Comparison of ENCODE assay signal across 9 mouse cellular contexts in the genomic region with DNA sequence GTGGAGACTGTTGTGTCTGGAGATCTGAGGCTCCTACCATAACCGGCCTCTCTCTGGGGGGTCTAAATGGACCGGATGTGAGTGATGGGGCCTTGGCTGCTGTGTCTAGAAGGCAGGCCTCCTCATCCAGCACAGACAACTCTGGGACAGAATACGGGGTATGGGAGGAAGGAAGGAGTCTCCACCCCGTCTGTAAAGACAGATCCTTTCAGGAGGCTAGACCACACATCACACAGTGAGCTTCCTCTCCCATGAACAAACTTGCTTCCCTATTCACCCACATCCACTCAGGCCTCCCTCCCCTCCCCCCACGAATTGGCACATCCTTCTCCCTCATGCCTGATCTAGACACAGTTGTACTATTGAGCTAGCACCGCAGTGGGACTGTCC. TPM values are rescaled to one million over a fixed set of nuclear protein-coding genes. Genes with fewer than 3 reads are reported as not detected.
DNase-seq lines count a peak whose midpoint lies in the region; ATAC-seq and TF ChIP-seq lines count a peak whose summit lies in the region.
"Had no signal": no experiment of that assay in that cellular context is flagged by ENCODE, and none has a peak within 500 bp of the region (broad histone marks: within the 10 kb centered on the region; RNA-seq: fewer than 3 reads in every experiment).

No protein-coding gene starts in this region.

- H3K4me1 ChIP-seq in heart, embryonic 16.5 days (ENCODE audit: control insufficient read depth, insufficient read depth, low read length): peaks cover 49% of the 10 kb centered on the region
- peaks cover 64% of the 10 kb centered on the region for H3K4me1 ChIP-seq in limb, embryonic 13.5 days
- H3K4me1 ChIP-seq in stomach, embryonic 14.5 days (ENCODE audit: control insufficient read depth, insufficient read depth, low read length): peaks cover 46% of the 10 kb centered on the region

- no peak overlapping the region; the same call in 1 of the 2 replicates for H3K9ac ChIP-seq in heart, embryonic 16.5 days (ENCODE audit: low read length)
- no peak overlapping the region for H3K9ac ChIP-seq in limb, embryonic 13.5 days
- H3K9ac ChIP-seq in stomach, embryonic 14.5 days (replicated peaks; ENCODE audit: low read depth, low read length): no peak overlapping the region

- ATAC-seq in heart, embryonic 16.5 days (replicated peaks; ENCODE audit: extremely low read depth, insufficient read depth, low FRiP score): no peak
- ATAC-seq in limb, embryonic 13.5 days (ENCODE audit: low FRiP score, low read depth): no peak
- no peak; the same call in 1 of the 2 replicates for ATAC-seq in stomach, embryonic 14.5 days (ENCODE audit: insufficient number of reproducible peaks, insufficient read depth, low FRiP score, low read depth)
- no peak for ATAC-seq in inflammation-experienced regulatory T-cells, adult 6 months

- no peaks in the 10 kb centered on the region for H3K9me3 ChIP-seq in heart, embryonic 16.5 days (replicated peaks; ENCODE audit: control insufficient read depth, low read length)
- H3K9me3 ChIP-seq in limb, embryonic 13.5 days: no peaks in the 10 kb centered on the region
- no peaks in the 10 kb centered on the region for H3K9me3 ChIP-seq in stomach, embryonic 14.5 days (ENCODE audit: control insufficient read depth, low read depth, low read length)

- peak overlapping the region; percentile 82 for H3K27ac ChIP-seq in gastrocnemius, adult 2 months
- H3K27ac ChIP-seq in heart, embryonic 16.5 days (ENCODE audit: low read length): 0 out of 2 replicates have a peak overlapping the region, but pooled peaks have one; percentile 13
- H3K27ac ChIP-seq in limb, embryonic 13.5 days: peak overlapping the region; percentile 55; the same call in 1 of the 2 replicates
- peak overlapping the region; percentile 40 for H3K27ac ChIP-seq in stomach, embryonic 14.5 days (ENCODE audit: low read length)

- intact Hi-C loops in gastrocnemius, adult 2 months (cut with DNase I): loop anchor here (5.0 kb wide), 1 partner anchor 58 kb away; no protein-coding TSS in a partner anchor
- intact Hi-C loops in gastrocnemius, postnatal 14 days (cut with DNase I; ENCODE audit: low total_unique reads): no loop called here

- peaks cover 2% of the 10 kb centered on the region; the same call in 1 of the 2 replicates for H3K27me3 ChIP-seq in heart, embryonic 16.5 days (ENCODE audit: control insufficient read depth, insufficient read depth, low read length)
- H3K27me3 ChIP-seq in limb, embryonic 13.5 days: no peaks in the 10 kb centered on the region
- H3K27me3 ChIP-seq in stomach, embryonic 14.5 days (ENCODE audit: control insufficient read depth, insufficient read depth, low read length): no peaks in the 10 kb centered on the region

- TF ChIP-seq CTCF in gastrocnemius, adult 2 months (IDR thresholded peaks at IDR 0.05): no peak

- peak overlapping the region; percentile 59 for H3K4me3 ChIP-seq in gastrocnemius, adult 2 months
- no peak overlapping the region for H3K4me3 ChIP-seq in heart, embryonic 16.5 days (ENCODE audit: low read length)
- H3K4me3 ChIP-seq in limb, embryonic 13.5 days: no peak overlapping the region
- no peak overlapping the region for H3K4me3 ChIP-seq in stomach, embryonic 14.5 days (ENCODE audit: low read depth, low read length)
- H3K4me3 ChIP-seq: erythroblast, embryonic 14.5 days had no signal

- no peak overlapping the region for H3K4me2 ChIP-seq in heart, embryonic 16.5 days (ENCODE audit: low read depth, low read length)
- H3K4me2 ChIP-seq in limb, embryonic 13.5 days (replicated peaks): no peak overlapping the region
- H3K4me2 ChIP-seq in stomach, embryonic 14.5 days (replicated peaks; ENCODE audit: low read depth, low read length): no peak overlapping the region

- no peak for DNase-seq in gastrocnemius, adult 2 months
- no peak for DNase-seq in gastrocnemius, postnatal 14 days
- DNase-seq in 3T3-L1 (ENCODE audit: low read depth, low spot score): peak; percentile 80
- DNase-seq in retina, embryonic 14.5 days (ENCODE audit: low spot score): no peak

- 50% methylated on average over 6 of the region's 6 CpGs for WGBS in heart, embryonic 16.5 days
- WGBS in limb, embryonic 13.5 days: 28% methylated on average over 6 of the region's 6 CpGs
- WGBS in stomach, embryonic 14.5 days: 38% methylated on average over 6 of the region's 6 CpGs

- no peaks in the 10 kb centered on the region for H3K36me3 ChIP-seq in heart, embryonic 16.5 days (ENCODE audit: control insufficient read depth, insufficient read depth)
- H3K36me3 ChIP-seq in limb, embryonic 13.5 days: no peaks in the 10 kb centered on the region
- H3K36me3 ChIP-seq in stomach, embryonic 14.5 days (ENCODE audit: control insufficient read depth, insufficient read depth, low read length): peaks cover 4% of the 10 kb centered on the region; the same call in 1 of the 2 replicates

RNA-seq across cellular contexts. Expression of gene Htra3, which starts 9.2 kb away (rescaled TPM):
- total RNA-seq in gastrocnemius, adult 2 months (2021): 10 to 100 TPM; 40.1 to 52.2 TPM
- total RNA-seq in gastrocnemius, postnatal 14 days (2021): 10 to 100 TPM; 49.9 to 54.6 TPM
- polyA plus RNA-seq in heart, embryonic 16.5 days (2015; fragmentation: Nextera tagmentation; extraction: Ambion mirVana): 16.3 and 17.2 TPM in 2 replicates
- 19.4 and 20.1 TPM in 2 replicates for polyA plus RNA-seq in limb, embryonic 13.5 days (2015; fragmentation: Nextera tagmentation; extraction: Ambion mirVana)
- 52.2 and 54.7 TPM in 2 replicates for polyA plus RNA-seq in stomach, embryonic 14.5 days (2014; fragmentation: Nextera tagmentation; extraction: Ambion mirVana)
- not detected for polyA plus RNA-seq in inflammation-experienced regulatory T-cells, adult 6 months (2017; shearing (Covaris generic))
- polyA plus RNA-seq: erythroblast, embryonic 14.5 days had no signal

Comparison
In these comparisons a context has a peak if more than half of its experiments do, and no peak if none do; other contexts are left out.
1. H3K27ac ChIP-seq: peak in every context shown above with its lines; median percentile 82 in gastrocnemius, adult 2 months; 55 in limb, embryonic 13.5 days; 40 in stomach, embryonic 14.5 days; 13 in heart, embryonic 16.5 days.
2. RNA of gene Htra3, which starts 9.2 kb away (polyA plus RNA-seq): 52.2 to 54.7 TPM in stomach, embryonic 14.5 days, 19.4 to 20.1 TPM in limb, embryonic 13.5 days and 16.3 to 17.2 TPM in heart, embryonic 16.5 days; not detected in inflammation-experienced regulatory T-cells, adult 6 months; every median in the first group is over 10 times any median in the second.